Mouse (Mus musculus) T-helper 1 cell (primary cell): ENCODE results near the gene Scn3a.

ENCODE experiments used
- in situ Hi-C: fragments of 300-600 bp; cut with MboI, MseI; formaldehyde crosslinking; loops from one replicate; pipeline ENCODE4 v1.15.1; 2025; ENCODE audit warnings: high pct_unique_total_duplicates

The Scn3a gene

DNA sequence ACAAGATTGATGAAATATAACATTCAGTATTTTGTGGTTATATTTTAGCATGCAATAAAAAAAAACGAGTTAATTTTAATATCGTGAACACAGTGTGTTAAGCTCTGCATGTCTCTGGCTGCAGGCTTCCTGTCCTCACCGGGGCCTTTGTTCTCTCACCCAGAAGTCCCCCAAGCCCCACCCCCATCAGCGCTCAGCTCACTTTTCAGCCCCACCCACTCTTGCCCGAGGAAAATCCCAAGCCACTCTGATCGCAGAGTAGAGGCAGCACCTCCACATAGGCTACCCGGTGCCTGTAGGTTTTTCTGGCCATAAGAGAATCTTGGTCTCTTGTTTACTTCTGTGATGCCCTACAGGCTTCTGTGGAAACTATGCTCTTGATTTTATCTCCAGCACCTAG is 153.2 kb downstream of the Scn3a start:
- in situ Hi-C loops = loop anchor here (5.0 to 10.0 kb wide), 3 partner anchors 153 to 269 kb away; partner anchors contain the start of gene Scn3a

DNA sequence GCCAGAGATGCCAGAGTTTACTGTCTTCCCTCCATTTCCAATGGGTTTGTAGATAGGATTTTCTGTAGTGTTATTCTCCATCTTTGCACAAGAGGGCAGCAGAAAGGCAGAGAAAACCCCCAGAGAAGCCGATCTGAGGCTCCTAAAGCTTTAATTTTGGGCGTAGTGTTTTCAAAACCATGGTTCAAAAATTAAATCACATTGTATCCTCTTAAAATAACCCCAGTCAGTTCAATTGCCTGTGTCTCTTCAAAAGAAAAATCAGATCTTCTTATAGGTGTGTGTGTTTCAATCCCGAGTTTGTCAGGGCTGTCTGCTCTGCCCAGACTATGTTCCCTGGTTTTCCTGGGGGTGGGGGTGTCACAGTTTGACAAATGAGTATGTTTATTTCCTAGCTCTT is 153.7 kb downstream of the Scn3a start:
- in situ Hi-C loops = loop anchor here (5.0 to 10.0 kb wide), 3 partner anchors 154 to 269 kb away; partner anchors contain the start of gene Scn3a
